Mouse (Mus musculus) R1 (cell line): Measurements from ENCODE around the gene Myh6.
"Not testable (repeated sequence)": the region's sequence is repeated elsewhere in the genome, so short reads cannot be mapped to it uniquely, and the experiment has no call there.

Experiments used
- DNase-seq: peaks from one replicate; pipeline ENCODE4 v3.0.0-alpha.2; 2018; ENCODE audit warnings: low read depth, low spot score

The Myh6 gene

DNA sequence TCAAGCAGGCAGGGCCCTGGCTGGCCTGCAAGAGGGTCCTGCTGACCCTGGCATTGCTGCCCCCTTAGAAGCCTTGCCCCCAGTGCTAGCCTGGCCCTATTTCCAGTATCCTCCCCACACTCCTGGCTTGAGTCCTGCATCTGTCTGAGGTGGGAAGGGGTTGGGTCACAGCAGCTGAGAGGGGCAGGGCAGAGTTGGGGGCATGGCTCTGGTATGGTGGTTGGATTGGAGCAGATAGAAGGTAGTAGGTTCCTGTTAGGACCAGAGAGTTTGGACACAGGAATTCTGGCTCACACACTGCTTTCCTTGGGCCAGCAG, 28.1 kb upstream of the Myh6 start:
- no peak for DNase-seq

GRCm38 (mm10) chr14:54994136-54994868, 27.6 kb upstream of the Myh6 start, which contains the start of gene Myh7:
Gene Myh7 (minus strand): TSS chr14:54994626.
- DNase-seq = no peak

DNA sequence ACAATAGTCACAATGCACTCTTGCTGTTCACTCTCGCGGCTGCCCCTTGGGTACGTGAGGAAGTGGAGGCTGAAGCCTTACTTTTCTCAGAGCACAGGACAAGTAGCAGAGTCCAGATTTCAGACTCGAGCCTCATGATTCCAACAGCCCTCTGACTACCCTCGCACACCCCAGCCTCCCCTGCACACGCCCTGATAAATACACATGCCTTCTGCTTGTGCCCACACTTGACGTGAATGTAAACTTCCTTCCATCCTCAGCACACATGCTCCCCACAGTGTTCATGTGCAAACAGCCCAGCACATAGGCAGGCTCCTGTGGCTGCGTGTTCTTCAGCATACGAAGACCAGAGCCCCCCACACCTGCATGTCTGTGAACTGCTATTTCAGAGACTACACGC, 26.9 kb upstream of the Myh6 start:
- no peak for DNase-seq

DNA sequence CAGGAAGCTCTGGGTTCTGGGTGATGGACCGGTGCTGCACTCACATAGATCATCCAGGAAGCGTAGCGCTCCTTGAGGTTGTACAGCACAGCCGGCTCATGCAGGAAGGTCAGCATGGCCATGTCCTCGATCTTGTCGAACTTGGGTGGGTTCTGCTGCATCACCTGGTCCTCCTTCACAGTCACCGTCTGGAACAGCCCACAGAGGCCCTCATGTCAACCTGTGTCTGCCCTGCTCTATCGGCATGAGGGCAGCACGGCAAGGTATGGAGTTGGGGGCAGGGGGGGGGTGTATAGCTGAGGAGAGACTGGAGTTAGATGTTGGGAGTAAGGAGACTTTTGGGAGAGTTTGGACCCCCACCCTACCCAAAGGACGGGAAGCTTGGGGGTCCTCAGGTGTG, 25.5 kb upstream of the Myh6 start:
- DNase-seq = no peak

- no peak for DNase-seq
Measured at GRCm38 (mm10) chr14:54989886-54990441, 23.2 kb upstream of the Myh6 start.

GRCm38 (mm10) chr14:54988882-54989281, 22.2 kb upstream of the Myh6 start:
- no peak for DNase-seq

DNA sequence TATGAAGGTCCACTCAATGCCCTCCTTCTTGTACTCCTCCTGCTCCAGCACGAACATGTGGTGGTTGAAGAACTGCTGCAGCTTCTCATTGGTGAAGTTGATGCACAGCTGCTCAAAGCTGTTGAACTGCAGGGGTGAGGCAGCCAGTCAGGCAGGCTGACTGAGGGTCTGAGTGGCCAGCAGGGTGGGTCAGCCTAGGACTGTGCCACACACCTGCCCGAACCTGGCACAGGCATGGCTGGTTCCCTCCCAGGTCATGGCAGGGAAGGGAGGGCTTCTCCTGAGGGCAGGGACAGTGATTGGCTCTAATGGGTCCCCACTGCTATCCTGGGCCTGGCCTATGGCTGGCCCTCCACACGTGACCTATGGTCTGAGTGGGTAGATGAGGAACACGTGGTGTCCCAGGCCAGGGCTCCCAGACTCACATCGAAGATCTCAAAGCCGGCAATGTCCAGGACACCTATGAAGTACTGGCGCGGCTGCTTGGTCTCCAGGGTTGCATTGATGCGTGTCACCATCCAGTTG, 21.7 kb upstream of the Myh6 start:
- not testable (repeated sequence) for DNase-seq

DNA sequence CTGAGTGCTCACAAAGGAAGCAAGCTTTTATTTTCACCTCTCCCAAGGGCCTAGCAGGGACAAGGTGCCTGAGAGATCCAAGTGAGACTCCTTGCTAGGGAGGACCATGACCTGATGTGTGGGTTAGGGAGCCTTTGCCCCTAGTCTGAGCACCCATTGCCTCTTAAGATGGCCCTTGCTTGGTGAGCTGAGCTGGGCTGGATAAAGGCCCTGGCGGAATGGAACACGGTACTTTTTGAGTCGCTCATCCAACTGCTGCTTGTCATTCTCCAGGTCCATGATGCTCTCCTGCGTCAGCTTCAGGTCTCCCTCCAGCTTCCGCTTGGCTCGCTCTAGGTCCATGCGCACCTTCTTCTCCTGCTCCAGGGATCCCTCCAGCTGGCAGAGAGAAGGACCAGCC, 15.2 kb upstream of the Myh6 start:
- DNase-seq = no peak

DNA sequence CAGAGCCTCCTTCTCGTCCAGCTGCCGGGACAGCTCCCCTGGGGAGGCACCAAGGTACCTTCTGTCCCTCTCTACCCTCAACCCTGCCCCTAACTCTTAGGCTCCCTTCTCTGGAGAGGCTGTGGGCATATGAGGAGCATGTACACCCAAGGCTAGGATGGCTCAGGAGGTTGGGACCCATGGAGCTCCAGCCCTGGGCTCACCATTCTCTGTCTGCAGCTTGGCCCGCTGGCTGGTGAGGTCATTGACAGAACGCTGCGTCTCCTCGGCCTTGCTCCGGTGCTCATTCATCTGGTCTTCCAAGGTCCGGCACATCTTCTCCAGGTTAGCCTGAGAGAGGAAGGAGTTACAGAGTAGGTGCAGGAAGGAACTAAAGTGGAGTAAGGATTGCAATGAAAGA, 11.9 kb upstream of the Myh6 start:
- DNase-seq = no peak

- DNase-seq = no peak
Measured at GRCm38 (mm10) chr14:54976633-54977032, 9.9 kb upstream of the Myh6 start, which contains the start of gene Gm17428. Gene Gm17428 (plus strand): TSS chr14:54976933.

GRCm38 (mm10) chr14:54974068-54974791, 7.5 kb upstream of the Myh6 start:
- peak; percentile 70 for DNase-seq

DNA sequence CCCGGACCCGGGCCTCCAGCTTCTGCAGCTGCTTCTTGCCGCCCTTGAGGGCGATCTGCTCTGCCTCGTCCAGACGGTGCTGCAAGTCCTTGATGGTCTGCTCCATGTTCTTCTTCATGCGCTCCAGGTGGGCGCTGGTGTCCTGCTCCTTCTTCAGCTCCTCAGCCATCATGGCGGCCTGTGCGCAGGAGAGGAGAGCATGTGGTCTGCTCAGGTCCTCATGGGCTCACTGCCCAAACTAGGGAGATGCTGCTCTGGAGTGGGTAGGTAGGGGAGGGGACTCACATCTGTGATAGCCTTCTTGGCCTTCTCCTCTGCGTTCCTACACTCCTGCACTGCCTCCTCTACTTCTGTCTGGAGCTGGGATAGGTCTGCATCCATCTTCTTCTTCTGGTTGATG, 6.1 kb upstream of the Myh6 start:
- not testable (repeated sequence) for DNase-seq

DNA sequence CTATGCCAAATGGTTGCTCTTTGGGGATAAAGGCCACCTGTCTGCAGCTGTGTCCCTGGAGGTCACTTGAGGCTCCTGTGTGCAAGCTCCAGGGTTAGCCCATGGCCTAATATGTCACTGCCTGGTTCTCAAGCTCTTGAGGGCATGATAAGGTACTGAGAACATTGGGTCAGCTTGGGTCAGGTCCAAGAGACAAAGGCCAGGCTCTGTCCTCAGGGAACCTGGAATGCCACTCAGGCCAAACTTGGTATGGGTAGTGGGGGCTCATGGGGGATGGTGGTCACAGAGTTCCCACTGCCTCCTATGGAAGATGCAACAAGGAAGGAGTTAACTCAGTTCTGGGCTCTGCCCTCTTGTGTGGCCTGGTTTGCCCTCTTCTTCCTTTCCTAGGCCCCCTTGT, 1.6 kb upstream of the Myh6 start:
- DNase-seq = no peak

- DNase-seq = no peak
Measured at GRCm38 (mm10) chr14:54967874-54968273, 1.1 kb upstream of the Myh6 start.

DNA sequence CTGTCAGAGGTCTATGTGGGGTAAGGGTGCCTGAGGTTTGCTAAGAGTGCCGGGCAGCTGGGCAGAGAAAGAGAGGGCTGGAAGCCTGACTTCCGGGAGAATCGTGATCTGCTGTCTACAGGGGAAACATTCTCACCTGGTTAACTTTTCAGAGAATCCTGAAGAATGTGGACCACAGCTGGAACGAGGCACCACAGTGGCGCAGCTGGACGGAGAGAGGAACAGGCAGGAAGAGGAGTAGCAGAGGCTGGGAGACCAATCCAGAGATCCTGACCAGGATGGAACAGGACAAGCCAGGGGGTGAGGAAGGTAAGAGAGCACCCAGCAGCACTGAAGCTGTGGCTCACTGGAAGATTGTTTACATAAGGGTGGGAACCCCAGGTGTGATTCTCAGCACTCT, 1.1 kb downstream of the Myh6 start:
- DNase-seq = no peak

DNA sequence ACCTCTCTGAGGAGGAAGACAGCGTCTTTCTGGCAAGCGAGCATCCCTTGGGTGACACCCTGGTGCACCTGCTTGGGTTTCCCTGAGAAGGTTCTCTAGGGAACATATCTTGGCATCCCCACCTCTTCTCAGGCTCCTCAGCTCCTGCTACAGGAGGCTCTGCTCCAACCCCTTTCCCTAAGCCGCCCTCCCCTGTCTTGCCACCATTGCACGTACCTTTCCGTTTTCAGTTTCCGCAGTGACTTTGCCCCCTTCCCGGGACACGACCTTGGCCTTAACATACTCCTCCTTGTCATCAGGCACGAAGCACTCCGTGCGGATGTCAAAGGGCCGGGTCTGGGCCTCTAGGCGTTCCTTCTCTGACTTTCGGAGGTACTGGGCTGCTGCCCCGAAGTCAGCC, 1.7 kb downstream of the Myh6 start:
- no peak for DNase-seq

DNA sequence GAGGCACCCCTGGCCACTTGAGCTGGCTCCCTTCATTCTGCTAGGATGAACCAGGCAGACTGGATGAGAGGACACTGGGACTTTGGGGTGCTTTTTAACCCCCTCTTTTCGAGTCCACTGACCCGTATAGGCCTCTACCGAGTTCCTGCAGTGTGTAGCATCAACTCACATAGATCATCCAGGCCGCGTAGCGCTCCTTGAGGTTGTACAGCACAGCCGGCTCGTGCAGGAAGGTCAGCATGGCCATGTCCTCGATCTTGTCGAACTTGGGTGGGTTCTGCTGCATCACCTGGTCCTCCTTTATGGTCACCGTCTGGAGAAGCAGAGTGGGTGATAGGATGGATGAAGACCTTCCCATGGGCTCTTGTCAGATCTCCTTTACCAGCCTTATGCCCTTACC, 3.0 kb downstream of the Myh6 start:
- no peak for DNase-seq

- DNase-seq = no peak
Measured at GRCm38 (mm10) chr14:54962714-54963113, 4.0 kb downstream of the Myh6 start.

GRCm38 (mm10) chr14:54961487-54961886, 5.2 kb downstream of the Myh6 start:
- DNase-seq = no peak

DNA sequence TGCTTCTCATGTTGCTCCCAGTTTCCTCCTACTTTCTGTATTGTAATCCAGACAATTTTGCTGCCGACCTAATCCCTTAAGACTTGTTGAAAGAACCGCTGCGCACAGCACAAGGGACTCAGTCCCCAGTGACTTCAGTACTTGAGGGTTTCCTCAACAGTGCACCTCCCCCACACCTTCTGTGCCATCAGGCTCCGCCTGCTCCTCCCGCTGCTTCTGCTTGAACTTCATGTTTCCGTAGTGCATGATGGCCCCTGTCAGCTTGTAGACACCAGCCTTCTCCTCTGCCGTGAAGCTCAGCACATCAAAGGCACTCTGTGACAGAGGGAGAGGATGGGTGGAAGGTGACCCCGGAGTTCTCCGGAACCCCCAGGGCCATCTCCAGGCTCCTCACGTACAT, 6.0 kb downstream of the Myh6 start:
- no peak for DNase-seq

- not testable (repeated sequence) for DNase-seq
Measured at GRCm38 (mm10) chr14:54959853-54960613, 6.7 kb downstream of the Myh6 start.

DNA sequence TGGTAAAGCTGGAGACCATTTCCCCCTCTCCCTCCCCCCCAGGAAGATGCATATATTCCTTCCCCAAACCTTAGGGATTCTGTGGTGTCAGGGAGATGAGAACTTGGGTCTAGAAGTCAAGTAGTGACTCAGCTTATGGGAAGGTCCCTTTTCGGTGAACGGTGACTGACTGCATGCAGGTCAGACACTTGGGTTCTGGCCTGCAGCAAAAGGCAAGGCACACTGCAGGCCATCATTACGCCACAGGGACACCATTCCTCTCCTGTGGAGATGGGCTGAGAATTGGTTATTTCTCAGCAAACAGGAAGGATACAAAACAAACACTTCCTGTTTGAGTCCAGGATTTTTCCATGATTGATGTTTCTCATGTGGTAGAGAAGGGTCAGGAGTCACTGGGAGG, 7.5 kb downstream of the Myh6 start:
- no peak for DNase-seq
